Mouse (Mus musculus) liver, postnatal 0 days (tissue): ENCODE measurements around the gene Nrxn1.

Experiments used
- CTCF ChIP-seq: sonication (generic); IDR thresholded peaks from 2 replicates; pipeline ENCODE4 v1.5.1; 2016; ENCODE audit warnings: antibody characterized with exemption, low read depth
- EP300 ChIP-seq: IDR thresholded peaks from 2 replicates; pipeline ENCODE4 v1.6.1; 2016; ENCODE audit warnings: antibody characterized with exemption, low read depth, mild to moderate bottlenecking

GRCm38 (mm10) chr17:90346735-90347475, 746.0 kb downstream of the Nrxn1 start:
- TF ChIP-seq CTCF (no peak), EP300 (no peak)
